Mouse (Mus musculus) neural tube, embryonic 13.5 days (tissue): ENCODE measurements around the gene Rpap1. TPM values are rescaled to one million over a fixed set of nuclear protein-coding genes. Genes with fewer than 3 reads are reported as not detected.

Experiments used
- polyA plus RNA-seq: library from polyadenylated mRNA; unstranded; fragments of >200 nt; fragmentation: Nextera tagmentation; extraction: Ambion mirVana; gene quantifications from 2 replicates; pipeline ENCODE4 v1.2.1, GENCODE M21; 2015

The Rpap1 gene
- polyA plus RNA-seq, 1 experiment from 2014 or later, result 21.0 TPM

Other genes with a start within 250 kb of the Rpap1 start
- gene Exd1, start 239.9 kb downstream of the Rpap1 start, polyA plus RNA-seq, result 0.43 and 0.71 TPM in 2 replicates
- 70.9 and 73.0 TPM in 2 replicates for gene Chp1, start 239.8 kb downstream of the Rpap1 start, polyA plus RNA-seq
- gene Nusap1, start 169.2 kb downstream of the Rpap1 start, polyA plus RNA-seq, result 13.4 and 19.5 TPM in 2 replicates
- gene Oip5, start 169.1 kb downstream of the Rpap1 start, polyA plus RNA-seq, result 5.1 and 7.8 TPM in 2 replicates
- gene Ndufaf1, start 124.7 kb downstream of the Rpap1 start, polyA plus RNA-seq, result 43.6 and 47.0 TPM in 2 replicates
- gene Rtf1, start 112.5 kb downstream of the Rpap1 start, polyA plus RNA-seq, result 54.8 and 67.0 TPM in 2 replicates
- 0.28 TPM in 1 of 2 replicates, not detected in the other for gene Itpka, start 45.2 kb downstream of the Rpap1 start, polyA plus RNA-seq
- 0.43 and 0.50 TPM in 2 replicates for gene Ltk, start 27.1 kb downstream of the Rpap1 start, polyA plus RNA-seq
- 16.2 and 19.2 TPM in 2 replicates for gene Tyro3, start 10.2 kb upstream of the Rpap1 start, polyA plus RNA-seq
- gene Mga, start 109.7 kb upstream of the Rpap1 start, polyA plus RNA-seq, result 25.9 and 27.8 TPM in 2 replicates
- 4.5 and 5.8 TPM in 2 replicates for gene Mapkbp1, start 185.2 kb upstream of the Rpap1 start, polyA plus RNA-seq
- gene Jmjd7, start 239.9 kb upstream of the Rpap1 start, polyA plus RNA-seq, result 19.8 and 24.8 TPM in 2 replicates
- gene Gm28042, start 240.0 kb upstream of the Rpap1 start, polyA plus RNA-seq, result 6.9 and 11.1 TPM in 2 replicates
- 3.8 and 4.0 TPM in 2 replicates for gene Pla2g4b, start 245.9 kb upstream of the Rpap1 start, polyA plus RNA-seq